In genomic region chr5:16373966-16374365, GRCm38 (mm10) we compare ENCODE assay signal across 23 mouse cellular contexts.
DNase-seq lines count a peak whose midpoint lies in the region; ATAC-seq and TF ChIP-seq lines count a peak whose summit lies in the region.
"Had no signal": no experiment of that assay in that cellular context is flagged by ENCODE, and none has a peak within 500 bp of the region (broad histone marks: within the 10 kb centered on the region; RNA-seq: fewer than 3 reads in every experiment).

No protein-coding gene starts in this region.

- H3K27me3 ChIP-seq in forebrain, postnatal 0 days (ENCODE audit: insufficient read depth, low read length): no peaks in the 10 kb centered on the region
- no peaks in the 10 kb centered on the region for H3K27me3 ChIP-seq in forebrain, embryonic 15.5 days
- H3K27me3 ChIP-seq: hindbrain, embryonic 15.5 days; intestine, embryonic 15.5 days; neural tube, embryonic 15.5 days; Patski had no signal

- no peak for TF ChIP-seq POLR2A in brain, embryonic 14.5 days (IDR thresholded peaks at IDR 0.05; ENCODE audit: borderline replicate concordance, extremely low read depth, insufficient read depth, insufficient read length, poor library complexity, severe bottlenecking)

- no peak for TF ChIP-seq CTCF in forebrain, postnatal 0 days (IDR thresholded peaks at IDR 0.05; ENCODE audit: low read depth)
- no peak for TF ChIP-seq CTCF in brain, embryonic 14.5 days (IDR thresholded peaks at IDR 0.05; ENCODE audit: borderline replicate concordance, extremely low read depth, insufficient read depth, insufficient read length)

- no peaks in the 10 kb centered on the region for H3K36me3 ChIP-seq in forebrain, postnatal 0 days (ENCODE audit: insufficient read depth)
- no peaks in the 10 kb centered on the region for H3K36me3 ChIP-seq in forebrain, embryonic 15.5 days
- H3K36me3 ChIP-seq: forebrain, embryonic 10.5 days; hindbrain, embryonic 15.5 days; intestine, embryonic 15.5 days; neural tube, embryonic 15.5 days had no signal

- no peak overlapping the region for H3K4me2 ChIP-seq in forebrain, postnatal 0 days (ENCODE audit: low read depth)
- H3K4me2 ChIP-seq in forebrain, embryonic 15.5 days (replicated peaks): no peak overlapping the region
- H3K4me2 ChIP-seq: hindbrain, embryonic 15.5 days; intestine, embryonic 15.5 days; neural tube, embryonic 15.5 days had no signal

- WGBS in forebrain, postnatal 0 days: 61% methylated on average over 4 of the region's 4 CpGs
- 65% methylated on average over 4 of the region's 4 CpGs for WGBS in forebrain, embryonic 15.5 days

- H3K9me3 ChIP-seq in forebrain, postnatal 0 days (ENCODE audit: low read length): no peaks in the 10 kb centered on the region
- no peaks in the 10 kb centered on the region for H3K9me3 ChIP-seq in forebrain, embryonic 15.5 days
- H3K9me3 ChIP-seq: forebrain, embryonic 10.5 days; heart, embryonic 10.5 days; hindbrain, embryonic 15.5 days; intestine, embryonic 15.5 days; neural tube, embryonic 15.5 days had no signal

- no peak overlapping the region for H3K9ac ChIP-seq in forebrain, postnatal 0 days
- H3K9ac ChIP-seq in forebrain, embryonic 15.5 days (replicated peaks): no peak overlapping the region
- H3K9ac ChIP-seq: hindbrain, embryonic 15.5 days; intestine, embryonic 15.5 days; neural tube, embryonic 15.5 days had no signal

- no peak overlapping the region for H3K4me3 ChIP-seq in forebrain, postnatal 0 days (ENCODE audit: low read depth, low read length)
- H3K4me3 ChIP-seq in forebrain, embryonic 15.5 days: no peak overlapping the region
- H3K4me3 ChIP-seq: forebrain, embryonic 10.5 days; gastrocnemius, adult 2 months; heart, embryonic 10.5 days; hindbrain, embryonic 15.5 days; intestine, embryonic 15.5 days; layer of hippocampus, adult 2 months; neural tube, embryonic 15.5 days had no signal

- no peak overlapping the region for H3K27ac ChIP-seq in forebrain, postnatal 0 days (ENCODE audit: low read depth, low read length)
- H3K27ac ChIP-seq in forebrain, embryonic 15.5 days (replicated peaks): no peak overlapping the region
- H3K27ac ChIP-seq: forebrain, embryonic 10.5 days; gastrocnemius, adult 2 months; heart, embryonic 10.5 days; hindbrain, embryonic 15.5 days; intestine, embryonic 15.5 days; layer of hippocampus, adult 2 months; macrophage; neural tube, embryonic 15.5 days had no signal

- no peaks in the 10 kb centered on the region for H3K4me1 ChIP-seq in forebrain, postnatal 0 days (ENCODE audit: insufficient read depth)
- no peaks in the 10 kb centered on the region for H3K4me1 ChIP-seq in forebrain, embryonic 15.5 days
- H3K4me1 ChIP-seq: forebrain, embryonic 10.5 days; heart, embryonic 10.5 days; hindbrain, embryonic 15.5 days; intestine, embryonic 15.5 days; neural tube, embryonic 15.5 days had no signal

- DNase-seq in forebrain, postnatal 0 days: peak; percentile 10
- peak; percentile 11 for DNase-seq in brain, embryonic 14.5 days (ENCODE audit: low read depth)
- DNase-seq in cerebellum, adult 9-10 months: peak; percentile 40
- no peak for DNase-seq in right cerebral cortex, postnatal 4 days
- no peak for DNase-seq in spleen, postnatal 10 days (ENCODE audit: low spot score in 2 of 2)
- DNase-seq: adrenal gland, adult 8-10 months; gastrocnemius, adult 2 months; heart, postnatal 4 days; kidney, adult 8-10 months; kidney, postnatal 10 days; layer of hippocampus, postnatal 36 days; right cerebral cortex, adult 18-20 months; thymus, adult 2 months had no signal

- ATAC-seq in forebrain, postnatal 0 days: no peak
- ATAC-seq in forebrain, embryonic 15.5 days (replicated peaks): no peak
- ATAC-seq in erythroid progenitor cell, adult 5-6 weeks (replicated peaks; ENCODE audit: low FRiP score, poor library complexity, severe bottlenecking): no peak
- ATAC-seq: intestine, embryonic 15.5 days; Patski had no signal

Comparison
In these comparisons a context has a peak if more than half of its experiments do, and no peak if none do; other contexts are left out.
1. DNase-seq: peak in forebrain, postnatal 0 days (single experiment), brain, embryonic 14.5 days (single experiment) and cerebellum, adult 9-10 months (single experiment); none in right cerebral cortex, postnatal 4 days (single experiment) and spleen, postnatal 10 days (0 of 2).